Mouse (Mus musculus) c-Kit-positive CD71-negative TER-119-negative erythroid progenitor cells, embryonic 14.5 days (primary cell): ENCODE measurements around the gene Acnat1.
"Not testable (repeated sequence)": the region's sequence is repeated elsewhere in the genome, so short reads cannot be mapped to it uniquely, and the experiment has no call there.

Source experiments
- DNase-seq: peaks from one replicate; pipeline ENCODE4 v3.0.0-alpha.2; 2013; ENCODE audit warnings: low read depth

Acnat1 gene

DNA sequence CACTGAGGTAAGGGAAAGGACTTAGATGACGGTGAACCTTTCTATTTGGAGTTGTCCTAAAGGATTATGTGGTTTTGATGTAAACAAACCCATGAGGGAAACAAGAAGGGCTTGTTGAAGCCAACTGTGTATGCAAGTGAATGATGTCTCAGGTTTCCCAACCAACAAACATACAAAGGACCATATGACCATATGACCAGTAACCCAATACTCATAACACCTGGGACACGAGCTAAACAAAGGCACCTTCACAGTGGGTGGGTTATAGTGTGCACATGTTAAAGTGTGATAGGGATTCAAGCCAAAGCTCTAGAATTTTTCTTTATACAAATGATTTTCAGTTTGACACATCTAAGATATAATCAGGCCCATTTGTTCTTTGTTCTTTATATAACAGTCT lies 17.5 kb downstream of the Acnat1 start:
- no peak for DNase-seq

- no peak for DNase-seq
These were observed 21.7 kb downstream of the Acnat1 start for GRCm38 (mm10) chr4:49451848-49452551.

DNA sequence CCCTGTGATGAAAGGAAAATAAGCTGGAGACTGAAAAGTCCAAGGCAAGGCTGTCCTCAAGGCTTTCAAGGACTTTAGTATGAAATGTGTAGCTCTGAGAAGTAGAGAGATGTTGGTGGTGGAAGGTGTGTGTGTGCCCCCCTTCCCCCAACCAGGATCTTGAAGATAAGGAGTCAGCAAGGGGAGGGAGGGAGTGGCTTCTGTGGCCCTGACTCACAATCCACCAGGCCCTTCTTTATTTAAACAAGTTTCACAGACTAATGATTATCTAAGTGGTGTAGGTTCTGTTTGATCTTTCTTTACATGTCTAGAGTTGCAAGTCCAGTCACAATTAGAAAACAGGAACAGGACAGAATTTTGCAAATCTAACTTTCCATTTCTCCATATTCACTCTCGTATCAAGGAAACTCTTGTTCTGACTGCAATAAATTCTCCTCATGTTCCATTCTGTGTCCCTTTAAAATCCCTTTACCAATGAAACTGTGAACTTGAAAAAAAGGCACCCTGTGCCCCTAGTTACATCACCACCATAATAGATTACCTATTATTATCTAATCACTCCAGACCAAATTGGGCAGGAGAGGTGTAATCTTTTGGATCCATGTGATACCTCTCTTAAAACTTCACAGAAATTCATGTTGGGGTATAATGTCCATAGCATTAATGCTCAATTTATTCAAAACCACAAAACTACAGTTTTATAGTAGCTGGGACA lies 22.4 kb downstream of the Acnat1 start:
- DNase-seq: not testable (repeated sequence)

GRCm38 (mm10) chr4:49436968-49437367 lies 36.7 kb downstream of the Acnat1 start:
- DNase-seq: not testable (repeated sequence)

- DNase-seq: not testable (repeated sequence)
These were observed 63.6 kb downstream of the Acnat1 start for GRCm38 (mm10) chr4:49410151-49410550.

GRCm38 (mm10) chr4:49407957-49408356 lies 65.8 kb downstream of the Acnat1 start, which contains the start of gene Acnat2:
Acnat2 (minus strand) TSS chr4:49408151.
- DNase-seq: not testable (repeated sequence)
